In genomic region chr9:39127326-39127725, GRCm38 (mm10) we compare ENCODE assay signal across 32 mouse cellular contexts. TPM values are rescaled to one million over a fixed set of nuclear protein-coding genes. Genes with fewer than 3 reads are reported as not detected.
"Had no signal": no experiment of that assay in that cellular context is flagged by ENCODE, and none has a peak within 500 bp of the region (broad histone marks: within the 10 kb centered on the region; RNA-seq: fewer than 3 reads in every experiment).

No protein-coding gene starts in this region.

- ATAC-seq: forebrain, embryonic 13.5 days; forebrain, embryonic 15.5 days; forebrain, embryonic 16.5 days; forebrain, postnatal 0 days had no signal

- H3K4me3 ChIP-seq: embryonic facial prominence, embryonic 10.5 days; embryonic facial prominence, embryonic 12.5 days; embryonic facial prominence, embryonic 13.5 days; embryonic facial prominence, embryonic 15.5 days; erythroblast, embryonic 14.5 days; forebrain, embryonic 10.5 days; forebrain, embryonic 12.5 days; forebrain, embryonic 13.5 days; forebrain, embryonic 15.5 days; gastrocnemius, adult 2 months; heart, adult 2 months; heart, embryonic 10.5 days had no signal

- H3K9me3 ChIP-seq: embryonic facial prominence, embryonic 10.5 days; embryonic facial prominence, embryonic 12.5 days; embryonic facial prominence, embryonic 13.5 days; embryonic facial prominence, embryonic 15.5 days; forebrain, embryonic 10.5 days; forebrain, embryonic 12.5 days; forebrain, embryonic 13.5 days; forebrain, embryonic 15.5 days; heart, embryonic 10.5 days had no signal

- H3K4me2 ChIP-seq: embryonic facial prominence, embryonic 12.5 days; embryonic facial prominence, embryonic 13.5 days; embryonic facial prominence, embryonic 15.5 days; forebrain, embryonic 12.5 days; forebrain, embryonic 13.5 days; forebrain, embryonic 15.5 days; heart, embryonic 11.5 days had no signal

- H3K4me1 ChIP-seq: embryonic facial prominence, embryonic 10.5 days; embryonic facial prominence, embryonic 12.5 days; embryonic facial prominence, embryonic 13.5 days; embryonic facial prominence, embryonic 15.5 days; forebrain, embryonic 10.5 days; forebrain, embryonic 12.5 days; forebrain, embryonic 13.5 days; forebrain, embryonic 15.5 days; heart, embryonic 10.5 days had no signal

- H3K27ac ChIP-seq: embryonic facial prominence, embryonic 10.5 days; embryonic facial prominence, embryonic 12.5 days; embryonic facial prominence, embryonic 13.5 days; embryonic facial prominence, embryonic 15.5 days; forebrain, embryonic 10.5 days; forebrain, embryonic 12.5 days; forebrain, embryonic 13.5 days; forebrain, embryonic 15.5 days; gastrocnemius, adult 2 months; heart, adult 2 months; heart, embryonic 10.5 days had no signal

- DNase-seq: cerebellum, adult 9-11 months; cerebellum, postnatal 10 days; cerebellum, postnatal 14 days; cerebellum, postnatal 25 days; cerebellum, postnatal 36 days; embryo, embryonic 11 days; forebrain, postnatal 0 days; gastrocnemius, adult 2 months; gastrocnemius, postnatal 10 days; gastrocnemius, postnatal 14 days; gastrocnemius, postnatal 25 days; gastrocnemius, postnatal 36 days; heart, adult 18-20 months; heart, adult 2 months had no signal

- H3K9ac ChIP-seq: embryonic facial prominence, embryonic 12.5 days; embryonic facial prominence, embryonic 13.5 days; embryonic facial prominence, embryonic 15.5 days; forebrain, embryonic 12.5 days; forebrain, embryonic 13.5 days; forebrain, embryonic 15.5 days; forebrain, postnatal 0 days had no signal

- H3K36me3 ChIP-seq: embryonic facial prominence, embryonic 10.5 days; embryonic facial prominence, embryonic 12.5 days; embryonic facial prominence, embryonic 13.5 days; embryonic facial prominence, embryonic 15.5 days; forebrain, embryonic 10.5 days; forebrain, embryonic 12.5 days; forebrain, embryonic 15.5 days; heart, embryonic 10.5 days had no signal

- H3K27me3 ChIP-seq: embryonic facial prominence, embryonic 12.5 days; embryonic facial prominence, embryonic 13.5 days; embryonic facial prominence, embryonic 15.5 days; forebrain, embryonic 12.5 days; forebrain, embryonic 13.5 days; forebrain, embryonic 15.5 days had no signal

RNA-seq across cellular contexts. Expression of gene Olfr27, which starts 0.6 kb away (rescaled TPM):
- polyA plus RNA-seq: cortical plate, adult 2 months; embryonic facial prominence, embryonic 10.5 days; embryonic facial prominence, embryonic 11.5 days; embryonic facial prominence, embryonic 12.5 days; embryonic facial prominence, embryonic 13.5 days; embryonic facial prominence, embryonic 14.5 days; embryonic facial prominence, embryonic 15.5 days; erythroblast, embryonic 14.5 days; forebrain, embryonic 10.5 days; forebrain, embryonic 11.5 days; forebrain, embryonic 12.5 days; forebrain, embryonic 13.5 days; forebrain, embryonic 15.5 days; forebrain, embryonic 16.5 days; forebrain, postnatal 0 days; frontal cortex, adult 2 months; gonadal fat pad, adult 2 months; heart, adult 2 months; heart, embryonic 10.5 days; heart, embryonic 11.5 days had no signal

RNA-seq across cellular contexts. Expression of gene Olfr943, which starts 38.8 kb away (rescaled TPM):
- polyA plus RNA-seq: cortical plate, adult 2 months; embryonic facial prominence, embryonic 10.5 days; embryonic facial prominence, embryonic 11.5 days; embryonic facial prominence, embryonic 12.5 days; embryonic facial prominence, embryonic 13.5 days; embryonic facial prominence, embryonic 14.5 days; embryonic facial prominence, embryonic 15.5 days; erythroblast, embryonic 14.5 days; forebrain, embryonic 10.5 days; forebrain, embryonic 11.5 days; forebrain, embryonic 12.5 days; forebrain, embryonic 13.5 days; forebrain, embryonic 15.5 days; forebrain, embryonic 16.5 days; forebrain, postnatal 0 days; frontal cortex, adult 2 months; gonadal fat pad, adult 2 months; heart, adult 2 months; heart, embryonic 10.5 days; heart, embryonic 11.5 days had no signal

RNA-seq across cellular contexts. Expression of gene Olfr938, which starts 48.6 kb away (rescaled TPM):
- polyA plus RNA-seq: cortical plate, adult 2 months; embryonic facial prominence, embryonic 10.5 days; embryonic facial prominence, embryonic 11.5 days; embryonic facial prominence, embryonic 12.5 days; embryonic facial prominence, embryonic 13.5 days; embryonic facial prominence, embryonic 14.5 days; embryonic facial prominence, embryonic 15.5 days; erythroblast, embryonic 14.5 days; forebrain, embryonic 10.5 days; forebrain, embryonic 11.5 days; forebrain, embryonic 12.5 days; forebrain, embryonic 13.5 days; forebrain, embryonic 15.5 days; forebrain, embryonic 16.5 days; forebrain, postnatal 0 days; frontal cortex, adult 2 months; gonadal fat pad, adult 2 months; heart, adult 2 months; heart, embryonic 10.5 days; heart, embryonic 11.5 days had no signal
